Mouse (Mus musculus) urinary bladder, postnatal 25 days (tissue): Measurements from ENCODE around the gene Ociad2.

Source experiments
- DNase-seq: peaks from one replicate; pipeline ENCODE4 v3.0.0; 2022; ENCODE audit warnings: low spot score

Gene Ociad2

GRCm38 (mm10) chr5:73340723-73341235, at the start of gene Ociad2:
TSS of gene Ociad2 (minus strand) at chr5:73341028.
- DNase-seq, result no peak

- DNase-seq, result no peak
Observed at GRCm38 (mm10) chr5:73383647-73383970, 42.8 kb upstream of the Ociad2 start.

GRCm38 (mm10) chr5:73382737-73383646, 42.2 kb upstream of the Ociad2 start:
- peak; percentile 69 for DNase-seq

DNA sequence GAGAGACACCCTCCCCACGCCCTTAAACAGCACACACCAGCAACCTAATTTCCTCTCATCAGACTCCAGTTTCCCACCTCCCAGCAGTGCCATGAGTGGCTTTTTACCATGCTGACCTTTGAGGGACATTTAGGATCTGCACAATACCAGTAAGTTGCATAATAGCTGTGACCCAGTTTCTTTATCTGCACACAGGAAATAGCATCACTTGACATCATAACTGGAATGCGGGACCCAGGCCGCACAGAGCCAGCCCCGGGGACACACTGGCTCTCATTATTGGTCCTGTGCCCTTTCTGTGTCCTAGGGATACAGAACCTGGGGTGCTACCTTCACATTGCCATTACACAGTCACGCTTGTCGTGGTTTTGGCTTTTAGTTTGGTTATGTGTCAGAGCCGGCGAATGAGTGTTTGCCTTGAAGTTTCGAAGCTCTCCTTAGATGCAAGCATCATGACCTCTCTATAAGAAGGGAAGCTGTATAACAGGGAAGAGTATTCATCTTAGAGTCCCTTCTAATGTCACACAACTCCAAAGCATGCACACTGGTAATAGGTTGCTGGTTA, 41.2 kb upstream of the Ociad2 start:
- DNase-seq, result no peak

DNA sequence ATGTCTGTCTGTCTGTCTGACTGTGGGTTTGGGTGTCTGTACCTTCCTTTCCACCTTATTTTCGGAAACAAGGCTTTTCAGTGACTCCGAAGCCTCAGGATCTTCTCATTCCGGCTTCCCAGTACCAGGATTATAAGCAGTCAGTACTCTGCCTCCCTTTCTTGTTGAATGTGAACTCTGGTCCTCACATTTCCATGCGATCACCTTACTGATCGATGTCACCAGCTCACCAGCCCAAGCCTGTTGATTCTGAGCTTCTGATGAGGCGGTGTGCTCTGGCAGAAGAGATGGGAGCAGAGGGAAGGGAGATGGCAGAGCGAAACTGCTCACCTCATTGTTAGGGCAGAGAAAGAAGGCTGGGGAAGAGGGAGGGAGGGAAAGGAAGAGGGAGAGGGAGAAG, 40.7 kb upstream of the Ociad2 start:
- DNase-seq, result no peak

DNA sequence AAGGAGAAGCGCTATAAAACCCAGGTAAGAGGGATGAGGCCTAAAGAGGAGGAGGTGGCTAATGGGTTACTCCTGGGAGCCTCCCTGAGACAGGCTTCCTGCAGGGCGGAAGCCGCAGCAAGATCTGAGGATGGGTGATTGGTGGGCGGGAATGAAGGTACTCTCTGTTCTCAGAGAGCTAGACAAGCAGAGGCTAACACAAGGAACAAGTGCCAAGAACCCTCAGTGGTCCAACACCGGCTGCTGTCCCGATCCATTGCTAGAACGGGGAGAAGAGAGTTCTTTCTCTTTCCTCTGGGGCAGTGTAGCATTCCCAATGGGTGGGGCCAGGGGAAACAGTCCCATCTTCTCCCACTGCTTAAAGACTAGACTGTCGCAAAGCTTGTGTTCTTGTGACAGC, 40.0 kb upstream of the Ociad2 start:
- no peak for DNase-seq

DNA sequence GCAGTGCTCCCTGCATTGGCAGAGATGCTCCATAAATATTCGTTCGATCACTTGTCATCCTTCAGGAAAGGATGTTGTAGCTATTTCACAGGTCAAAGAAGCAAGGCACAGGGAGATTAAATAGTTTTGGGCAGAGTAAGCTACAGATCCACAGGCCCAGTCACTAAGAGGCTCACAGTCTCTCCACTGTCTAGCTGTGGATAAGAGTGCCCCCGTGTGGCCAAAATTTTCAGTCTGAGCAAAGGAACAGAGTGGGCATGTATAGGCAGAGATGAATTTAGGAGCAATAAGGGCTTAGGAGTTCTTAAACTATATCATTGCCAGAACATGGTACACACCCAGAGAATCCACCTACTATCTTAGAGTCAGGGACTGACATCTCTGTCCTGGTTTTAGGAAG, 39.1 kb upstream of the Ociad2 start:
- peak; percentile 90 for DNase-seq

GRCm38 (mm10) chr5:73376491-73376890, 35.7 kb upstream of the Ociad2 start:
- no peak for DNase-seq

- DNase-seq, result no peak
Observed at GRCm38 (mm10) chr5:73376041-73376440, 35.2 kb upstream of the Ociad2 start.

- DNase-seq, result no peak
Observed at GRCm38 (mm10) chr5:73373184-73373583, 32.4 kb upstream of the Ociad2 start.

GRCm38 (mm10) chr5:73372601-73373000, 31.8 kb upstream of the Ociad2 start:
- DNase-seq, result peak; percentile 31

DNA sequence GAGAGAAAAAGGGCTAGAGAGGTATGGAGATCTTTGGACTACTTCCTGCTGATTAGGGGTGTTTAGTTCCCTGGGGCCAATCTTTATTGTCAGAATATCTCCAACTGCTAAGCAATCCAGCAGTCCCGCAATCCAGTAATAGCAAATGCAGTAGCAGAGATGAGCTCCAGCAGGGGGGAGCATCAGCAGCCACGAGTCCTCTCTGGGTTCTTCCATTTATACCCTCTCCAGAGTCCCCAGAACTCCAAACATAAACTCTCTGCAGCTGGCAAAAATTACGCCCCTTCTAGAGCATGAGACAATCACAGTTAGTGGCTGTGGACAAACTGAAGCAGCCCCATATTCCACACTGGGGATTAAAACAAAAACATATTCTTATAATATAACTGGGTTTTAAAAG, 28.9 kb upstream of the Ociad2 start:
- no peak for DNase-seq

DNA sequence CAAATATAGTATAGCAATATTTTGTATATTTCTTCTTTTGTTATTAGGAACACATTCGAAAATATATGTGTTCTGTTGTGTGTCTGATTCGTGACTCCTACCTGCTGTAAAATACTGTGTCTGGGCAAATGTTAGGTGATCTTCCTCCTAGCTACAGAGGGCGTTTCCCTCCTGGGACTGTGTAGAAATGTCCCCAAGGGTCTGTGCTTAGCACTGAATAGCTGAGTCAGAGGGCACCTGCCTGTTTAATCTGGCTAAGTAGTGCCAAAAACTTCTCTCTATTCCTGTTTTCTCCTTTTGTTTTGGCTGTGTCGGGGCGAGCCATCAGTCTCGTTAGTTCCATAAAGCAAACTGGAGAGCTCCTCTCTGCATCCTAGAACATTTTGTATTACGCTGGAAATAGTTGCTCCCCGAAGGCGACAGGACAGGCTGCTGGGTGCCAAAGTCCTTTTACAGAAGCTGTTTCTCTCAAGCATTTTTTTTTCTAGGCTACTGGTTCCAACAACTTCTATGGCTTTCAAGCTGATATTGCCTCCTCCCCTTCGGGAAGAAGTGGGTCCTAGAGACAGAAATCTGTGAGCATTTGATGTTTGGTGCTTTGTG, 28.1 kb upstream of the Ociad2 start:
- DNase-seq, result no peak

DNA sequence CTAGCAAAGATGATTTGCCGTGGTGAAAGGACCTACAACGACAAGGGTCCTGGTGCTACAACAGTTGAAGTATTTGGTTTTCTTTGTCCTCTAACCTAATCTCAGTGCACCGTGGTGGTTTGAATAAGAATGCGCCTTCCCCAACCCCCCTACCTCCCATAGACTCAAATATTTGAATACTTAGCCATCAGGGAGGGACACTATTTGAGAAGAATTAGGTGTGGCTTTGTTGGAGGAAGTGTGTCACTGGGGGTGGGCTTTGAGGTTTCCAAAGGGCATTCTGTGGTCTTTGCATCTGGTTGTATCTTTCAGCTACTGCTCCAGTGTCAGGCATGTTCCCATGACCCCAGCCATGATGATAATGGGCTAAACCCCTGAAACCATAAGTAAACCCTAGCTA, 27.1 kb upstream of the Ociad2 start:
- DNase-seq, result no peak

DNA sequence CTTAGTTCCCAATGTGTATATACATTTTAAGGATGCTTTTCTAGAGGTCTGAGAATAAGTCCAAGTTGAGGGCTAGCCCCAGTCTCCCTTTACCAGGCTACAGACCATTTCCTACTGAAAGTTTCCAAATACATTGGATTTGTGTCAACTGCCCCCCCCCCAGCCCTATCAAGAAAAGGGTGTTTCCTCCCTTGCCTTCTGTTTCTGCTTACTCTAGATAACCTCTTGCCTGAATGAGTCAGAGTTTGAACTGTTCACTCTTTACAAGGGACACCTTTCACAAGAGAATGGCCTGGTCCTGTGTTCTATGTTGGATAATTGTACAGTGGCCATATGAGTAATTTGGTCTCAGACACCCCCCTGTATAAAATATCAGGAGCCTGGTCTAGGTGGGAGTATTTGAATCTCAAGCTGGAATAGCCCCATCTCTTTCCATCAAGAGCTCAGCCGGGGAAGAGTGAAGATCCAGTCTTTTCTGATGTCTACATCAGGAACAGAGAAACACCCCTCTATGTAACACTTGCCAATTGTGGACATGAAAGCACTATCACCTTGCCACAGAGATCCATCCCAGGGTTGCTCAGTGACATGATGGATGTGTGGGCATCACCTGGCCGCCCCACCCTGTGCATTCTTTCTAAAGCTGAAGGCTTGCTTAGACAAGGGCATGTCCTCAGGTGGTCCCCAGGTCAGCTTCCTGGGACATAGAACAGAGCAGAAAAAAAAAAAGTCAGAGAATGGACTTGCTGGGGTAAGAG, 23.5 kb upstream of the Ociad2 start:
- DNase-seq, result no peak

GRCm38 (mm10) chr5:73362791-73363190, 22.0 kb upstream of the Ociad2 start:
- DNase-seq, result no peak

DNA sequence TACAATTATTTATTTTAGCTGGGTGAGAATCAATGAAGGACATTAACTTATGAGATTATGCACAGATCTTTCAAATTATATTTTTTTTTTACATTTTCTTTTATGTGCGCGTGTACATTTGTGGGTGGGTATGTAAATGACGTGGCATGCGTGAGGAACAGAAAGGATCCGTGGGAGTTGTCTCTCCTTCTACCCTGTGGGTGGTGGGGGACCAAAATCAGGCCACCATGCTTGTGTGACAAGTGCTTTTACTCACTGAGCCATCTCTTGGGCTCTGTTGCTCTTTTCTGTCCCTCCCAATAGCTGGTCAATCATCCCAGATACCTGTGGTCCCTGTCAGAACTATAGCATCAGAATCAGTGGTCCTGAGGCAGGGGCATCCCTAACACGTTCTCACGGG, 21.5 kb upstream of the Ociad2 start:
- no peak for DNase-seq

- no peak for DNase-seq
Observed at GRCm38 (mm10) chr5:73360240-73360639, 19.4 kb upstream of the Ociad2 start.

- no peak for DNase-seq
Observed at GRCm38 (mm10) chr5:73359752-73360141, 18.9 kb upstream of the Ociad2 start.

GRCm38 (mm10) chr5:73359134-73359751, 18.4 kb upstream of the Ociad2 start:
- DNase-seq, result no peak

DNA sequence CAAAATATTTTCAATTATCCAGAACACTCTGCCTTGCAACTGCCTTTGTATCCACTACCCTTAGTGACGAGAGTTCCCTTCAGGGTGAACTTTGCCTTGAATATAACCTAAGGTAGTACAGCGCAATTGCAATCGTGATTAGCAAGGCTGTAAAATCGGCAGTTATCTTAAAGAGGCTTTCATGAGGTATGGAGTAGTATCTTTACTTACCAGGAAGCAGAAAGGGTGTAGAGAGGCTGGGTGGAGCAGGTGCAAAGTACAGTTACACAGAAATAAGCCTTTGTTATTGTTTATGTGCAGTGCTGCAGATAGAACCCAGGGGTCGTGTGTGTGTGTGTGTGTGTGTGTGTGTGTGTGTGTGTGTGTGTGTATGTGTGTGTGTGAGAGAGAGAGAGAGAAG, 14.6 kb upstream of the Ociad2 start:
- DNase-seq, result no peak

DNA sequence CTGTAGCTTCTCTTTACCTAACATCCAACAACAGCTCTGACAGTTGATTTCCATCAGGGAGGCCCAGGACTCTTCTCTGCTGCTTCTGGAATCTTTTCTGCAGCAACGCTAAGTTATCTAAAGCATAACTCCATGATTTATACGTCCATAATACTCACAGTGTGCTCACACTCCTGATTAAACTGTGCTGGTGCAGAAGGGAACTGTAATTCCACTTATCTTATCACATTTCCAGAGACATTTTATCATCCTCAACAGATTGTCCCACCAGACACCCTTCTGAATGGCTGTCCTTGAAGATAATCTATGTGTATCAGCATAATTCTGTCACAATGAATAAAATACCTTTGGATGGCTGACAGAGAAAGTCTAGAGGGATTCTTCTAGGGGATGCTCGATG, 13.2 kb upstream of the Ociad2 start:
- no peak for DNase-seq
